Mouse (Mus musculus) CD4-positive helper T cell, adult 2 months (primary cell): Measurements from ENCODE around the gene Psg22.
"Not testable (repeated sequence)": the region's sequence is repeated elsewhere in the genome, so short reads cannot be mapped to it uniquely, and the experiment has no call there.

Experiments used
- DNase-seq: peaks from one replicate; pipeline ENCODE4 v3.0.0-alpha.2; 2012; ENCODE audit warnings: low read depth, missing footprints, low spot score

The Psg22 gene

DNA sequence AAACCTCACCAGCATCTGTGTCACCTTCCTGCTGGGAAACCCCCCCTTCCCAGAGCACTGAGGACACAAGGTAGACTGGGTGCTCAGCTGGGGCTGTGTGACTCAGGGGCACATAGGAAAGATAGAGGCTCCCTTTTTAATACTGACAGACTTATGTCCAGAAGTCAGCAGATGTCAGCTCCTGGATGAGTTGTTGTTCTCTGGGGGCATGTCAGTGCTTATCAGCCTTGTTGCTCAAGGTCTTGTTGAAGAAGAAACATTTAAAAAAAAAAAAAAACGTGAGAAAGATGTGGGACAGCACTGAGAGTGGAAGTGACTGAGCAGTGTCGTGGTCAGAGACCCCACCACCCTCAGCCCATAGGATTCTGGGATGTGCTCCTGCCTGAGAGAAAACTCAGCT, at the start of gene Psg22:
Gene Psg22 (plus strand): TSS at position 301 of the 400 bp plus-strand sequence.
- no peak for DNase-seq

DNA sequence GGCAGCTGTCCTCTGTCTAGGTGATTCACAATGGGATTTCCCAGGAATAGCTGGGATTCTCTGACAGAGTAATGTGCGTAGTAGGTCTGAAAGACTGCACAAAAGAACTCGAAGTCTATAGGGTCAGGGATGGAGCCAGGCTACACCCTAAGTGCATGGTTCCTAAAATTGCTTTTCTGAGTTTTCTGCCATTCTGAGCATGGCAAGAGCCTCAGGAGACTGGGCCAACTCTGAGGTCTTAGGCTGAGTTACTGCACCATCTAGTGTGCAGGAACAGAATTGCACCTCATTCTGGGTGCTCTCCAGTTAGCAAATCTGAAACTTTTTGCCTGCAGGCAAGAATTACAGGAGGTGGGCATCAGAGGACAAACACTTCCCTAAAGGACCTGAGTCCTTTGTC, 38.1 kb upstream of the Psg22 start:
- no peak for DNase-seq

DNA sequence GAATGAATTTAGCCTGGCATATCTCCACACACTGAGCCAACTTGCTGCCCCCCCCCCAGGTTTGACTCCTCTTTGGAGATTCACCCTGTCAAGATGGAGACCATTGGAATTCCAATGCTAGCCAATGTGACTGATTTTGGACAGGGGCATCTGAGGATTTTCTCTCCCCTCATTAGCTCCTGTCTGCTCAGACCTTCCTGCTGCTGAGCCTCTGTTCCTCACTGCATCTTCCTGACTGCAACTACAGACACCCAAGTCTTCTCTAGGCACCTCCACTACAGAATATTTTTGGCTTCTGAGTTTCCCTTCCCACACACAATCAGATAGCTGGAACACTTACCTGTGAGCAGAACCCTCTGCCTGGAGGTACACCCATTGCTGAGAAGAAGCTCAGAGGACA, 32.3 kb upstream of the Psg22 start:
- no peak for DNase-seq

DNA sequence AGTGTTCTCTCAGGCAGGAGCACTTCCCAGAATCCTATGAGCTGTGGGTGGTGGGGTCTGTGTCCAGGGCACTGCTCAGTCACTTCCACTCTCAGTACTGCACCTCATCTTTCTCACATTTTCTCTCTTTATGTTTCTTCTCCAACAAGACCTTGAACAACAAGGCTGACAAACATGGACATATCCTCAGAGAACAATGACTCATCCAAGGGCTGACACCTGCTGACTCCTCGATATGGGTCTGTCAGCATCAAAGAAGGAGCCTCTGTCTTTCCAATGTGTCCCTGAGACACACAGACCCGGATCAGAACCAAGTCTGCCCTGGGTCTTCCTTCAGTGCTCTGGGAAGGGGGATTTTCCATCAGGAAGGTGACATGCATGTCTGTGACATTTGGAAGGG, 31.8 kb upstream of the Psg22 start, which contains the start of gene Psg20:
Gene Psg20 (minus strand): TSS at position 101 of the 400 bp plus-strand sequence.
- no peak for DNase-seq

DNA sequence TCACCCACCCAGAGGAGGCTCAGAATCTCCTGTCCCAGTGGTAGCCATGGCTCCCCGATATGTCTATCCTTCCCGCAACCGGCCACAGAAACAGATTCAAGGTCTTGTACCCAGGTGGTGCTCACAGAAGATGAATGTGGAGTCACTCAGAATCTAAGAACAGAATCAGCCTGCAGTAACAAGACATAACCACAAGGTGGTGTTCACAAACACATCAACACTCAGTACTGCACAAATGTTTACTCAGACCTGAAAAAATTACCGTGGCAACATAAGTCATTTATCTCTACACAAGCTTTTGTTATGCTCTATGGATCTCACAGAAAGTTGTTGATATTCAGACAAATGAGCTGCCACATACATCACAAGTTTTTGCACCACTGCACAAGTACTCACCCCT, 7.6 kb upstream of the Psg22 start:
- not testable (repeated sequence) for DNase-seq

DNA sequence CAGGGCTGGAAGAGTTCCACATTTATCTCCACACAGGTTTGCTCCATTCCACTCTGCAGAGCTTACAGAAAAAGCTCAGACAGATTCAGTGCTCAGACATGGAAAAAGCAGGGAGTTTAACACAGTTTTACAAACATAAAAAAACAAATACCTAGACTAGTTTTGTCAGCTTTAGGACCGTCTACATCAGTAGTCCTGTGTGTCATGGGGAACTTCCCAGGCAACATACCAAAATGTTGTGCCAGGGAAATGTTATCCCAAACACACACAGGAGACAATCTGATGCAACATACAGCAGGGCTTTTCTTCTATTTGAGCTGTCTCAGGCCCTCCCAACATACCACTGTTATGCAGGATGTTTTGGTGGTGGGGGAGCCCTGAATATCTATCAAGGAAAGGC, 7.0 kb upstream of the Psg22 start:
- no peak for DNase-seq

DNA sequence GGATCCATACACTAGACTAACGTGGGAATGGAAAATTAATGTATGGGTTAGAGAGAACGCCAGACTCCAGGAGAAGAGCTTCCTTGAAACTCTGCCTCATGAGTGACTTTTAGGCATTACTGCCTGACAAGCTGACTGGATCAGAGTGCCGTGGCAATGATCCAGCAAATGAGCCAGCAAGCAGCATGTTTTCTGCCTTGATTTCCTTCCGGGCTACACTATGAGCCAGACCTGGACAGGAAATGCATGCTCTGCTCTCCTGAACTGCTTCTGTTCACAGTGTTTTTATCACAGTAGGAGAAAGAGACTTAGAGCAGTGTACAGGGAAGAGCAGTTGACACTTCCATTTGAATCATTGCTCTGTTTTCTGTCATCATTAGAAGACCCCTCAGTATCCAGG, 2.3 kb upstream of the Psg22 start:
- no peak for DNase-seq

DNA sequence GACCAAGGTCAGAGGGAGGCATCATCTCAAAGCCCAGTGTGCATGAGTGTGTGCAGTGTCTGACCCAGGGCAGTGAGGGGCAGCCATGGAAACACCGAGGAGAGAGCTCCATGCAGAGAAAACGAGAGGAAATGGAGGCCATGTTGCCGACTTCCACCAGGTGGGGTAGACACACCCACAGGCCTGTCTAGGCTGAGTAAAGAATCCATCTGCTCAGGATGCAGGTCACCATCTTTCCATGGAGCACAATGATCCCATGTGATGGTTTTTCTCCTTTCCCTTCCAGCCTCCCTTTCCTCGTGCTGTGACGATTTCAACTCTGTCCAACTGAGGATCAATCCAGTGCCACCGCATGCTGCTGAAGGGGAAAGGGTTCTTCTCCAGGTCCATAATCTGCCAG, 6.1 kb downstream of the Psg22 start:
- DNase-seq = no peak

DNA sequence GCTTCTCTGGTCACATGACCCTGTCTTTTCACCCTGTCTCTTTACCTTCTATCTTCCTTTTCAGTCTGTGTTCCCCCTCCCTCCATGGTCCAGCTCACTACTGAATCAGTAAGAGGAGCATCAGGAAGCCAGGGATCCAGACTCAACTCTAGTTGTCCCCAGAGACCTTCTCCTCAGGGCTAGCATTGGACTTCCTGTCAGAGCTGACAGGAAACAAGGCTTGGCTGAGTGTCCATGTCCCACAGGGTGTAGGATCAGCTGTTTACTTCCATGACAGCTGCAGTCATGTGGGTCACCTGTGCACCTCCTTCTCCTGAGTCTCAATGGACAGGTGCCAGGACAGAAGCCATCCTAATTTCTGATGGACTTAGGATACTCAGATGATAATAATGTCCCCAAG, 8.0 kb downstream of the Psg22 start:
- DNase-seq = not testable (repeated sequence)

DNA sequence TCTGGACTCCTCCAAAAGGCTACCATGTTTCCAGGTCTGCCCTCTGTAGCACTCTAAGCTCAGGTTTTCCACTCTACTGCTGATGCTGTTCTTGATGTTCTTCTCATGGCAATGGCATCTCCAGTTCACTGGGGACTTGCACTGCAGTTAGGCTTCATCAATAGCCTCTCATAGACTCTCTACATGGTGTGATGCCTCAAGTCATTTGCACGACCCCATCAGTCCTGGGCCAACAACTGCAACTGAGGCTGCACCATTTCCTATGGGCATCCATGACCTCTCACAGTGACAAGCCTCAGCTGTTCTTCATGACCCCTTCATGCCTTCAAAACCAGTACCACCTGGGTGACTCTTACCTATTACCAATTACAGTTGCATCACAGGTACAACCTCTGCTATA, 10.5 kb downstream of the Psg22 start:
- DNase-seq = no peak

DNA sequence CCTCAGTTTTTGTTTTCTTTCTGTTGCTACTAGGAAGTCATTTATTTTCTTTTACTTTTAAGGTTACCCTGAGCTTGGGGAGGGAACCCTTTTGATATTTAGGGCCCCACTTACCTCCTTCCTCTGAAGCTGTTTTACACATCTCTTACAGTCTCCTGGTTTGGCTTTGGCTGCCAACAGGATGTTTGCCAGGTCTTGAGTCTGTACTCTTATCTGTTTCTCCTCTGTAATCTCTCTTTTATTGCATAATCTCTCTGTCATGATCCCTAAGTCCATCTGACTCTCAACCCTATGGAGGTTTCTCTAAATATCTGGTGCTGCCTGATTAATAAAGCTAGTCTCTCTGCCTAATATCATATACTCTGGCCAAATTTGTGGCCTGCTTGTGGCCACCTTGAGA, 15.2 kb downstream of the Psg22 start:
- DNase-seq = no peak

DNA sequence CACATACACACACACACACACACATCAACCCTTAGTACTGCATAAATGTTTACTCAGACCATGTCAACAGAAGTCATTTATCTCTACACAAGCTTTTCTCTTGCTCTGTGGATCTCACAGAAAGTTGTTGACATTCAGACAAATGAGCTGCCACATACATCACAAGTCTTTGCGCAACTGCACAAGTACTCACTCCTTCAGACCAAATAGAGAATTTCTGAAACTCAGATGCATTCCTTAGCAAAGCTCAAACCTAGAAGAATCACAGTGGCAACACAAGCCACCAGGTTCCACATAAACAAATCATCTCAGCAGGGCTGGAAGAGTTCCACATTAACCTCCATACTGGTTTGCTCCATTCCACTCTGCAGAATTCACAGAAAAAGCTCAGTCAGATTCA, 16.6 kb downstream of the Psg22 start:
- DNase-seq = no peak

DNA sequence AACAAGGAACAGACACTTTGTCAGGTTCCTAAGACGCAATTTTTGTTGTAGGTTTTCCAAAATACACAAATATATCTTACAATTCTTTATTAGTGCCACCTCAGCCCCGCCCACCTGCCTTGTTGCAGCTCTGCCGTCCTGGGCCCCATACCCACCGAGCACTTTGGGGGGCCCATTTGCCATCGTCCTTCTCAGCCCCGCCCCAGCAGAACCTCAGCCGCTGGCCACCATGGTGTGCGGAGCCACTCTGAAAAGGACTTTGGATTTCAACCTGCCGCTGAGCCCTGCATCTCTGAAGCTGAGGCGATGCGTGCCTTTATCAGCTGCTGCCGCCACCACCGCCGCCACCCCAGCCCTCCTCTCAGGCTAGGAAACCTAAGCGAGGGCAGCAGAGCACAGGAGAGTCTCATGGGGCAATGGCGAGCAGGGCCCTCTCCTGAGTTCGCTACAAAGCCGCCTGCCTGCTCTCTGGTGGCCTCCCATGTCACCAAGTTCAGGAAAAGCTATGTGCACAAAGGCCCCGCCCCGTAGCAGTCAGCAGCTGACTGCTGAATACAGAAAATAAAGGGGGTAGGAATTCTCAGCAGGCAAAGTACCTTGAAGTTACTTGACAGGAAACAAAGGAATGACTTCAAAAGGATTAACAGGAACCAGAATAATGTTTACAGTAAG, 28.4 kb downstream of the Psg22 start:
- no peak for DNase-seq

DNA sequence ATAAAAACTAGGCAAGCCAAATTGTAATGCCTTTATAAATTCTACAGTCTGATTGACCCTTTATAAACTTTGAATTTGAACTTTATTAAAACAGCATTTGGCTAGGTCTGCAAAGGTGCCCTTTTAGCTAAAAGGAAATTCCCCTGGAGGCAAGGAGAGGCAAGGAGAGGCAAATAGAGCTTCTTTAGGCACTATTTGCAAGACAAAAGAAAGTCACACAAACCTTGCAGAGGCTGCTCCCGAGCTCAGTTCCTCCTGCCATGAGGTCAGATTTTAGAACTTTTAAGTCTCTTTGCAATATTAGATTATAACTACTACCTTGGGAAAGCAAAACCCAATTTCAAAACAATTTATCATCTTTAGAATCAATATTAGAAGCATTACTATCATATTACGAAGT, 29.5 kb downstream of the Psg22 start:
- not testable (repeated sequence) for DNase-seq

DNA sequence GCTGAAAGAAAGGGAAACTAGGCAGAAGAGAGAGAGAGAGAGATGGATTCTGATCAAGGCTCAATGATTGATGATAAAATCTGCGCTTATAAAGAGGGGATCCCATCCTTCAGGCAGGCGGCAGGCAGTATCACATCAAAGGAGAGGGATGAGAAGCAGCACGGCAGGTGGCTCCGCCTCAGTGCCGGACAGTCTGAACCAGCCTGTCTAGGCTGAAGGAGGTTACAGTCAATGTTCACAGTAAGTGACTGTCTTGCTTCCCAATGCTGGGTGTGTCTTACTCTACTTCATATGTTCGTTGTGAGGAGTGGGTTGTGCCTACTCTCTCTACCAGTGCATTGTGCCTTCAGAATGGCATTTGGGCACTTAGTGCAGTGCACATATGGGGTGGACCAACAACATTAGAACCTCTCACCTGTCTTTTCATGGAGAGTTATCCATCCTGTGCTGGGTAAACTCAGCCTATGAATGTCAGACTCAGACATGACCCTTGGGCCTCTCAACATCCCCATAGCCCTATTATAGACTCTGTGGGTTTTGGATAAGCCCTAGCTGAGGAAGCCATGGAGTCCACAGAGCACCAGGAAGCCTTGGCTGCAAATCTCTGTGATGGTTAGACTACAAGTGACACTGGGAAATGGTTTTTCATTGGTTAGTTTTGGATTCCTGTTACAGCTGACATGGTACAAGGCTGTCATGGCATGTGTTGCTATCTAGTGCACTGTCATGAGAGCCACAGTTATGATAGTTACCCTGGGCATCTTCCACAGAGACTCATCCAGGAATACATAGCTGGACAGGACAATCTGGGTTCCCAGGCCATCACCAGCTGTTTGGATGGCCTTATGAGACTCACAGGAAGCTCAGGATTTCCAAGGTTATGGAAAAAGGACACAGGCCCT, 31.4 kb downstream of the Psg22 start:
- peak; percentile 10 for DNase-seq

DNA sequence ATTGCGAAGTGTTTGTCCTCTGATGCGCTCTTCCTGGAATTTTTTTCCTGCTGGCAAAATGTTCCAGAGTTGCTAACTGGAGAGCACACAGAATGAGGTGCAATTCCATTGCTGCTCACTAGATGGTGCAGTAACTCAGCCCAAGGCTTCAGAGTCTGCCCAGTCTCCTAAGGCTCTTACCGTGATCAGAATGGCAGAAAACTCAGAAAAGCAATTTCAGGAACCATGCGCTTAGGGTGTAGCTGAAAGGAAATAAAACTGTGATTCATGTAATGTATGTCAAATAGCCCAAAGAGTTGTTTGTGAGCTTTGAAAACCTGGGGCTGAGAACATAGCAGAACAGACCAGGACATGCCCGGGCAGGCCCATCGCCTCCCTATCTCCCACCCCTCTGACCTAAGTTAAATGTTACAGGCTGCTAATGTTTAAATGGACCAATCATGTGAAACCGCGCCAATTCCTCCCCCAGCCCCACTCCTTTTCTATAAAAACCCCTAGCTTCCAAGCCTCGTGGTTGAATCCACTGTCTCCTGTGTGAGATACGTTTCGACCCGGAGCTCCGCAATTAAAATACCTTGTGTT, 32.1 kb downstream of the Psg22 start:
- peak; percentile 36 for DNase-seq

DNA sequence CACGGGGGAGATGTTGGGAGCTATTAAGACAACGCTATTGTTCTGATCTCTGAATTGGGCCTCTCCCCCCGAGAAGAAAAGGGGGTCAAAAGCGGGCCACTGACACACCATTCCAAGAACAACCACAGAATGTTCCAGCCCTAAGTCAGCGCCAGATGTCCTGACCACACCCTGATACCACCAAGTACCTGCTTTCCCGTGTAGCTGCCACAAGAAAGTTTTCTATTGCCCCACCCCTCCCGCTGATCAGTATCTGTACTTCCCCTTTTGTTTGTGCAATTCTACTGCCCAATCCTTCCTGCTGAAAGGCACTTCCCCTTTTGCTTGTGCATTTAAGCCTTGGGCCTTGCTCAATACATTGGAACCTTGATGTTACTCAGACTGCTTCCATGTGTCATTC, 42.3 kb downstream of the Psg22 start:
- not testable (repeated sequence) for DNase-seq

DNA sequence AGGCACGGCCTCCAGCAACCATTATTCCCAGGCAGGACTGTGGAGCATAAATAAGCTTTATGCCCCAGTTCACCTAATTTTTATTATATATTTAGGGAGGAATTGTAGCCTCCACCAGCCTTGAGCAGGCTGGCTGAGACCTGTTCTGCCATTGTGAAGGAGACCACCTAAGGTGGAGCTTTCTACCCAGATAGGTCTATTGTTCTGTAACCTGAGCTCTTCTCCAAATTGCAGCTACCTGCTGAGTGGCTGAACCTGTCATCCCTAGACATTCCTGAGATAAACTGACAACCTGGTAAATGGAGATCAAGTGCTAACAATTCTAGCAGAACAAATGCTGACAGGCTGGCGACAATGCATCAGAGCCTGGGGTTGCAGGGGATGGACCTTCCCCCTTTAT, 45.0 kb downstream of the Psg22 start:
- DNase-seq = not testable (repeated sequence)
